Mouse (Mus musculus) left cerebral cortex, adult 8-10 months (tissue): ENCODE results near the gene Klhdc4. TPM values are rescaled to one million over a fixed set of nuclear protein-coding genes. Genes with fewer than 3 reads are reported as not detected.

Experiments used
- DNase-seq, 2 experiments: peaks; one replicate each; pipeline ENCODE4 v3.0.0; 2022; ENCODE audit warnings: low spot score in 2 of 2
- total RNA-seq, 4 experiments: library from RNA; stranded (reverse); gene quantifications; 2 replicates each; pipeline ENCODE4 v1.2.4; 2022

Klhdc4 gene
- total RNA-seq, 4 experiments from 2014 or later, result 28.9 to 35.0 (median 32.2) TPM

DNA sequence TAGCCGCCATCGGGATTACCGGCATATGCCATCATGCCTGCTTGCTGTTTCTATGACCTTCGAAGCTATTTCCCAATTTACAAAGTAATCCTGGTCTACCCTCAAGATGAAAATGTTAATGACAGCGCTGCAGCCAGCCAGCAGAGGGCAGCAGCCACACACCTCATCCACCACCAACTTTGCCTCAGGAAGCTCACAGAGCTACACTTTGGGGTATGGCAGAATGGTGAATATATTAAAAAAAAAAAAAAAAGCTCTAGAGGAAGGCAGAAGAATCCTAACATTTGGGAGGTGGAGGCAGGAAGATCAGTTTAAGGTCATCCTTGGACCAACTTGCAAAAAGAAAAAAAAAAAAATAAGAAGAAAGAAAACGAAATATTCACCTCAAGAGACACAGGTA, 20.6 kb upstream of the Klhdc4 start:
- DNase-seq, result peak; percentile 42 to 59

DNA sequence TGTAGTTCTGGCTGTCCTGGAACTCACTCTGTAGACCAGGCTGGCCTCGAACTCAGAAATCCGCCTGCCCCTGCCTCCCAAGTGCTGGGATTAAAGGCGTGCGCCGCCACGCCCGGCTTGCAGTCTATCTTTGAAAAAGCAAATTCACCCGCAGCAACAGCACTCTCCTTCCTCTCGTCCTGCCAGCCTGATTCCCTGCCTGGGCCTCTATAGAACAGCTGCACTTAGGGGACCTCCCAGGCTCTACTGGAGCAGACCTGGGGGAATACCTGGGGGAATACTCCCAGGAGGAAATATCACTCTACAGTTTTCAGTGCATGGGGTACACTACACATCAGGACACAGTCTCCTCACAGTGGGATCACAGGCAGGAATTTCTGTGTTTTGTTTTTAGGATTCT, 19.9 kb upstream of the Klhdc4 start:
- DNase-seq, result no peak

DNA sequence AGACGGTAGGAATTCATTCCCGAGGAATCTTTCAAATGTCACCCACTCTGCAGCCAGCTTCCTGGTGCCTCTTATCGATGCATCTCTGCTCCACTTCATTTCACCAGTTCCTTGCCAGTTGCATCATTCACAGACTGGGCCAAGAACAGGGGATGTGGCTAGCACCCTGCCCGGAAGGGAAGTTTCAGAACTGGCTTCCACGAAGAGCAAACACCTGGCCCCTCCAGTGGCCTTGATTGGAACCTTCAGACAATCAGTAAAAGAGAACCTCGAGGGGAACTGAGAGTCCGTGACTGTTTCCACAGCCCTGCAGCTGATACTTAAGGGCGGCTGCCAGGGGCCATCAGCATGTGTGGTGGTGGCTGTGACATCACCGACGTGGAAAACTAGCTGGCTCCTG, 19.1 kb upstream of the Klhdc4 start:
- no peak for DNase-seq

DNA sequence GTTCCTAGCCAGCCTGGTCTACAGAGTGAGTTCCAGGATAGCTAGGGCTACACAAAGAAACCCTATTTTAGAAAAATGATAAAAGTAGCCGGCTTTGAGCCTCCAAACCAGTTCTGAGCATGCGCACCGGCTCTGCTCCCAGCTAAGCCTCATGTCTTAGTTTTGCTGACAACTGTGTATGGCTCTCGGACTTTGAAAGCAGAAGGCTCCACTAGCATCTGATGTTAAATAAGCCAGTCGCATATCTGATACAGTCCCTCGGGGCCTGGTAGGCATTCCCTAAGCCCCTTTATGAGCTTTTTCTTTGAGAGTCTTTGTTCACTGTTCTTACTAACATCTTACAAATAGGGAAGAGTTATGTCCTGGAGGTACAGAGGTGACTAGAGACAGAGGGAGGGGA, 18.6 kb upstream of the Klhdc4 start:
- no peak for DNase-seq

DNA sequence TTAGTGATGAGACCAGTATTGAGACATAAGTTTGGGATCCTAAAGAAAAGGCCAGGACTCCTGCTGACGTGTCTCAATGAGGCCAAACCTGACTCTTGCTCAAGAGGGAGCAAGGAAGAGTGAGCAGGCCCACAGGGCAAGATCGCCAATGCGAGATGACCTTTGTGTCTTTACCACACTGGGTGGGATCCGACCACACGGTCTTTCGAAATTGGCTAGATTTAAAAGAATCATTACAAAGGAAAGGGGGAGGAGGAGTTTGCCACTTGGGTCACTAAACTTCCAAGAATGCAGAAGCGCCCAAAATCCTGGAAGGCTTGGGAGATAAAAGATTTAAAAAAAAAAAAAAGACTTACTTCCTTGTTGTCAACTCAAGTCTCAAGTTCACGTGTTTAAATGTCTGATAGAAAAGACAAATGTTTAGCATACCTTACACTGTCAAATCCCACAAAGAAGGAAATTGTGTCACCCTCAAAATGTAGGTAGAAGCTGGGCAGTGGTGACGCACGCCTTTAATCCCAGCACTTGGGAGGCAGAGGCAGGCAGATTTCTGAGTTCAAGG, 18.0 kb upstream of the Klhdc4 start:
- DNase-seq, result no peak

DNA sequence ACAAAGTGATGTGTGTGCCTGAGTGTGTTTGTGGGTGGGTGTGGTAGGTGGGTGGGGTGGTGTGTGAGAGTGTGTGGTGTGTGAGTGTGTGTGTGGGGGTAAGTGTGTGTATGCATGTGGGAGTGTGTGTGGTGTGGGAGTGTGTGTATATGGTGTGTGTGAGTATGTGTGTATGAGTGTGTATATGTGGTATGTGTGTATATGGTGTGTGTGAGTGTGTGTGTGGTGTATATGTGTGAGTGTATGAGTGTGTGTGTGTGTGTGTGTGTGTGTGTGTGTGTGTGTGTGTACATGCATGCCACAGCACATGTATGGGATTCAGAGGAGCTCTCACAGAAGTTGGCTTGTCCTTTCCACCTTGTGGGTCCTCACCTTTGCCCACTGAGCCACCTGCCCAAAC, 17.4 kb upstream of the Klhdc4 start:
- no peak for DNase-seq

DNA sequence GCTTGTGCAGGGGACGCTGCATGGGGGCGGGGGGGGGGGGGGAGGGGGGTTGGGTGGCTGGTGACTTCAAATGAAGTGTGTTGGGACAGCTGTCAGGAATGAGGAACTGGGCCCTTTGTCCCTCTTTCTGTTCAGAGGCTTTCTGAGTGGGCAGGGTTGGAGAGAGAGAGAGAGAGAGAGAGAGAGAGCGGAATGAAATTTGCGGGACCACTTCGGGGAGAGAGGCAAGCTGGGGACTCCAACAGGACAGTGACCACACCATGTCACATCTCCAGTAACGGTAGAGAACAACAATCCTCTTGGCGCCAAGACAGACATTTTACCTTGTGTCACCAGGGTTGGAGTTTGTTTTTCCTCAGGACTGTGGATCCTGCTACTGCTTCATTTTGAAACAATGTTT, 15.4 kb upstream of the Klhdc4 start:
- DNase-seq, result no peak

DNA sequence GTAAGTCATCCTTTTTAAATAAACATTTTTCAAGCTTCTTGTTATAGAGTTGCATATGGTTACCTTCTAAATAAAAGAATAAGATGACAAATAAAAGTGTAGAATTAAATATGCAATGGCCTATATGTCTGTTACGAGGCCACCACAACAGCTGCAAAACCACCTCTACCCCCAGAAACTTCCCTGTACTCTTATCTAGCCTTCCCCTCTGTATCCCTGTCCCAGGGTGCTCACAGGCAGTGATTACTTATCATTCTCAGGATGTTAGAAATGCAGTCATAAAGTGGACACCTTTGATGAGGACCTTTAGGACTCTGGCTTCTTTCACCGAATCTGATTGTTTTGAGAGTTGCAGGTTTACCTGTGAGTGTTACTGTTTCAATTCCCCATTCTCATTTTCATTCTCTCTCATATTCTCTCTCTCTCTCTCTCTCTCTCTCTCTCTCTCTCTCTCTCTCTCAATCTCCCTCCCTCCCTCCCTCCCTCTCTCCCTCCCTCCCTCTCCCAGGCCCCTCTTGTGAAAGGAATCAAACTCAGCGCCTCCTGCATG, 13.9 kb upstream of the Klhdc4 start:
- DNase-seq, result no peak

DNA sequence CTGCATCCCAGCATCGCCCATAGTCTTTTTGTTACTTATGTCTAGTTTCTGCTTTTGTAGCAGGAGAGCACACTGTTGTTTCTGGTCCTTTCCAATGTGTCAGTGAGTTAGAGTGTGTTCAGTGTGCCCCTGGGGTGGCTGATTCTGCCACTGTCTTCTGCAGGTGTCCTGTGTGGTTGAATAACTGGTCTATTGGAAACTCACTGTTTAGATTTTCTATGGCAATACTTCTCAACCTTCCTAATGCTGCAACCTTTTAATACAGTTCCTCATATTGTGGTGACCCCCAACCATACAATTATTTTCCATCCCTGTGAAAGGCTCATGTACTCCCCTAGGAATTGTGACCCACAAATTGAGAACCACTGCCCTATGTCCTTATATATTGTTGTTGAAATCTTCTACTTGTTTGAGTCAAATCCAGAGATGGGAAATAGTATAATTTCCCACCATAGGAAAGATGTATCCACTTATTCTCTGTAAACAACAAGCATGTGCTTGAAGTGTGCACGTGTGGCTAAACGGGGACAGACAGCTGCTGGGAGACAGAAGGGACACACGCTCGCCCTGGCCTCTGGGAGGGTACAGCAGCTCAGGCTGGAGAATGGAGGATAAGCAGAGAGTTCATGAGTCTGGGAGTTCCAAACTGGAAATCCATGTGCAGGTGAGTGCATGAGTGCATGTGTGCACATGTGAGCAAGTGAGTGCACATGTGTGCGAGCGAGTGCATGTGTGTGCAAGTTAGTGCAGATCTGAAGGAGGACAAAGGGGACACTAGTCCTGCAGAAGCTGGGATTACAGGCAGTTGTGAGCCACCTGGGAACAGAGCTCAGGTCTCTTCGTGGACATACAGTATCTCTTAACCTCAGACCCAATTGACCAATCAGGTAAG, 12.9 kb upstream of the Klhdc4 start:
- no peak for DNase-seq

DNA sequence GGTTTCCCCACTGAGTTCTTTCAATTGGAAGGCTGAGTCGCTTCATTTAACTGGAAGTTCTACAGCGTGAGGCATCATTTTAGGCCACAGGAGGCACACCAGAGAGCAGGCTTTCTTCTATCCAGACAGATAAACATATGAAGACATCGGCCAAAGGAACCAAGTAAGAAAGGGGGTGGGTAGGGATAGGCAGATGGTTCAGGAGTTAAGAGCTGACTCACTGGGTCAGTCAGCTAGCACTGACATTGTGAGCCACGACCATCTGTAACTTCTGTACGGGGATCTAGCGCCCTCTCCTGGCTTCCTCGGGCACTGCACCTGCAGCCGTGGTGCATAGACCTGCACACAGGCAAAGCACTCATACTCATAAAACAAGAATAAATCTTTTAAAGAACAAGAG, 11.9 kb upstream of the Klhdc4 start:
- peak in 1 of 2 experiments; percentile 79 for DNase-seq

DNA sequence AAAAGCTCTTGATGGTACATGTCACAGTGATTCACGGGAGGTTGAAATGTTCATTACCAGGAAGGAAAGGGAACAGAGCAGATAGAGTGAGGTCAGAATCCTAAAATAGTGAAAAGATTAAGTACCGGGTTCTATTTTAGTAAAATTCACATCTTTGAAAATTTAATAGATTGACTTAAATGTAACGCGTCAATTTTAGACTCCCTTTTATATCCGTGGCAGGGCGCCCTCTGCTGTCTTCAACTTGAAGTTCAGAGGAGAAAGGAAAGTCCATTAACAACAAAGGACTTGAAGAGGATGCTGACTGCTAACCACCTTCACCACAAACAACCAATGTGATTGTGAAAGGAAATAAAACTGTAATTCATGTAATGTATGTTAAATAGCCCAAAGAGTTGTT, 3.1 kb upstream of the Klhdc4 start:
- peak in 1 of 2 experiments; percentile 57 for DNase-seq

DNA sequence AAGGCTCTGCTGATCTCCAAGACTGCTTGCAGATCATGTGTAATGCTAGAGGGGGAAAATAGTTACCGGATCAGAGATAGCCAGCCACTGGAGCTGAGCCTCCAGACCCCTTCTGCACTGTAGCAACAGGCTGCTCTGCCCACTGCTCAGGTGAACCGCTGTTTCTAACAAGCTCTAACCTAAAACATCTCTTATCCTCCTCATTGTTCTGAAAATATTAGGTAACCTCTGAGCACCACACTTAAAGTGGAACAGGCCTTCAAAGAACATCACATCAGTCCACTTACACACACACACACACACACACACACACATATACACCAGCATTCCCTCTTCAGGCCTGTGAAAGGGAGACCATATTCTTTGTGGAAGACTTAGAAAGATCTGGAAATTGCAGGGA, 2.7 kb upstream of the Klhdc4 start:
- DNase-seq, result no peak

DNA sequence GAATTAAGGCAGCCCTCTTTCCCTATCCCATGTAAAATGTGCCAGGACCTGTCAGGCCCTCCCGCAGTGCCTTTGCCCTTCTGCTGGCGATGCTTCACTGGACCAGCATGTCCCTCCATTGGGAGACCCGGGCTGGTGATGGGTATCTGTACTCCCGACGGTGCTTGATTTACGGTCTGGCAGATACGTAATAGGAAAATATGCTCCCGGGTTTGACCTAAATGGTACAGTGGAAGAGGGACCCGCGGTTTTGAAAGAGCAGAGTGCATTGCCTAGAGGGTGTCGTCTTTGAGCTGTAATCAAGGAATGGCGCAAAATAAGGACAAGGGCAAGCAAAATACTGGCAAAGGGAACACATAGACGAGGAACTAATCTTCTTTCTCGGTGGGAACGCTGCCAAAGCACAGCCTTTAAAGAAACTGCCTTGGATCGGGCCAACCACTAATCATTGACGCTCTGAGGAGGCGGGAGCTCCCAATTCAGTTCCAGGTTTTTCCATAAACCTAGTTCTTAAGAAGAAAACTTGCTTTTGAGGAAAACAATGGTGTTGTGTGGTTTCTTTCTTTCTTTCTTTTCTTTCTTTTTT, 501 bp upstream of the Klhdc4 start:
- peak in 1 of 2 experiments; percentile 62 for DNase-seq

DNA sequence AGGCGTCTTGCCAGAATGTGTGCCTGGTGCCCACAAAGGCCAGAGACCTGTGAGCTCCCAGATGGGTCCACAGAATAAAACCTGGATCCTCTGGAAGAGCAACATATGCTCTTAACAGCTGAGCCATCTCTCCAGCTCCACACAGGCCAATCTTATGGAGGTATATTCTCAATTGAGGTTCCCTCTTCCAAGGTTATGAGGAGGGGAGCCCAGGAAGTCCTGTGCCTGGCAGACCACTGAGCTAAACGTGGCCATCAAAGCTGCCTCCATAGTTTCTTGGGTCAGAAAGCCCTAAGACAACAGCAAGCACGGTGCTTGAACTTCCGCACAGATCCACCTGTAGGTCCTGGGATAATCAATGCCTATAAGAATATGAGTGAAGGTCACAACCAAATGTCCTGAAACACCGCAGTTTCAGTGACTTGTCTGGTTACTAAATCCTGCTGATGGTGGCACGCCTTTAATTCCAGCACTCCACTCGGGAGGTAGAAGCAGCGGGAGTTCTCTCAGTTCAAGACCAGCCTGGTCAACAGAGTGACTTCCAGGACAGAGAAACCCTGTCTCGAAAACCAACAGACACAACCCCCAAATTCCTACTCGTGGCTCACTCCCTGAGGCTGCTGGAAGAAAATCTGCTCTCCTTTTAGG, 869 bp downstream of the Klhdc4 start:
- no peak for DNase-seq

DNA sequence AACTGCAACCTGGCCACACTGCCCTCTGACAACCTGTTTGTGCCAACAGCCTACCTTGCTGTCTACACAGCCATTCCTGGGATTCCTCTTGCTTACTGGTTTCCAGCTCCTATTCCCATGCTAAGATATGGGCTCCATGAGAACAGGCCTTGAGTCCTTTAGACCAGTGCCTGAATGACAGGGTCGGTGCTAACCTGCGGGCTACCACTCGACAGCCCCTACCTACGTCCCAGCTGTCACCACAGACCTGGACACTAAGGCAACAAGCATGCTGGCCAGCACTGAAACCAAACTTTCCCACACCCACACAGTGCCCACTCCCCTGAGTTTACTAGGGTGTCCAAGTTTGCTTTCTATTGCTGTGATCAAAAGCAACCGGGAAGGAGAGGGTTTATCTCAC, 1.6 kb downstream of the Klhdc4 start:
- DNase-seq, result no peak

DNA sequence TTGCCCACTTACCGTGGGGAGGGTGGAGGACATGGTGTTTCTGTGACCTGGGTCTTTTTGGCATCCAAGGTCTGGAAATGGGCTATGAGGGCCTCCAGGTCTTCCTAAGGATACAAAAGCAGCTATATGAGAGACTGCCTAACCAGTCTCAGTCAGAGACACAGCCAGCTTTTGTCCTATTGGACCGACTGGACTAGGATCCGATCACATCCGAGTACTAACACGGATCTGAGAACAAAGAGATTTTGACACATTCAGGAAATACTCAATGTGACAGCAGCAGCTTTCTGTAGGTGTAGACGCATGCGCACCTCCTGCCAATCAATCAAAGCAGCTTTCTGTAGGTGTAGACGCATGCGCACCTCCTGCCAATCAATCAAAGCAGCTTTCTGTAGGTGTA, 7.6 kb downstream of the Klhdc4 start:
- DNase-seq, result no peak

DNA sequence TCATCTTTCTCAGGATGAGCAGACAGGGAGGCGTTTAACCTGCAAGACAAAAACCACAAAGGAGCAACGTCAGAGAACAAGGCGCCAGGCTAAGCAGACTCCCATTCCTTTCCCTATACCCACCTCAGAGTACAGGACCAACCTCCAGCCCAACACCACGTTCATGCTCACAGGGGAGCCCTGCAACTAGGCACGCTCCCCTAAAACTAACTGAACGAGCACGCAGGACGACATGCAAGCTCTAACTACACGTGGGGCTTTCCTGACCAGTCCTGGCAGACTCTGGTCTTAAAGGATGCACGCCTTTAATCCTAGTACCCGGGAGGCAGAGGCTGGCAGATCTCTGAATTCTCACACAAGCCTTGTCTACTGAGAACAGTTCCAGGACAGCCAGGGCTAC, 8.0 kb downstream of the Klhdc4 start:
- DNase-seq, result no peak

DNA sequence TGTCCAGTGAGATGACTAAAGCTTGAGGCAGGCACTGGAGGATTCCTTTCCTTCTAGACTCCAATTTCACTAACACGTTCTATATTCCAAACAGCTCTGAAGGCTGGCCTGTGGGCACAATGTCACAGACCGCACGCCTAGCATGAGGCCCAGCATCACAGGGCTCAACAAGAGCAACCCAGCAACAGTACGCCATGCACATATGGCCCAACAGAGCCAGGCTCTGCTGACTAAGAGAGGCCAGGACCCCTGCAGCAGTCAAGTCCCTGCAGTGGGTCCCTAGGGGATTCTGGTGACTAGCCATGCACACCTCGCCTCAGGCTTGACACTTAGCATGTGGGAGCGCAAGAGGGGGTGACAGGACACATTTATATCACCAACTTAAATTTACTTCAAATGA, 8.5 kb downstream of the Klhdc4 start:
- no peak for DNase-seq

DNA sequence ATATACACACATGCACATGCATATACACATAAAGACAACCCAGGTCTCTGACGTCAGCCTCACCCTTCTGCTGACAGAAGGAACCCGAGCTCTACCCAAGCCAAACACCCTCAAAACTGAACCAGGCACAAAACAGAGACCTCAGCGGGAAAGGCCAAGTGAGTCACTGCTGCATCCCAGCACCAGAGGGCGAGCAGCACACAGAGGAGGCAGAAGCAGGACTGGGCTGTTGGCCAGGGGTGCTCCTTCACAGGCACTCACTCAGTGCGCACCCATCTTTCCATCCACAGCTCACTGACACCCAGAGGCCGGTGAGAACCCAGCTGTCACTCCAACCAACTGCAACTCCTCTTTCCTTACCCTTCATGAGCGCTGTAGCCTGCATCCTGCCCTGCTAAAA, 11.1 kb downstream of the Klhdc4 start:
- no peak for DNase-seq

DNA sequence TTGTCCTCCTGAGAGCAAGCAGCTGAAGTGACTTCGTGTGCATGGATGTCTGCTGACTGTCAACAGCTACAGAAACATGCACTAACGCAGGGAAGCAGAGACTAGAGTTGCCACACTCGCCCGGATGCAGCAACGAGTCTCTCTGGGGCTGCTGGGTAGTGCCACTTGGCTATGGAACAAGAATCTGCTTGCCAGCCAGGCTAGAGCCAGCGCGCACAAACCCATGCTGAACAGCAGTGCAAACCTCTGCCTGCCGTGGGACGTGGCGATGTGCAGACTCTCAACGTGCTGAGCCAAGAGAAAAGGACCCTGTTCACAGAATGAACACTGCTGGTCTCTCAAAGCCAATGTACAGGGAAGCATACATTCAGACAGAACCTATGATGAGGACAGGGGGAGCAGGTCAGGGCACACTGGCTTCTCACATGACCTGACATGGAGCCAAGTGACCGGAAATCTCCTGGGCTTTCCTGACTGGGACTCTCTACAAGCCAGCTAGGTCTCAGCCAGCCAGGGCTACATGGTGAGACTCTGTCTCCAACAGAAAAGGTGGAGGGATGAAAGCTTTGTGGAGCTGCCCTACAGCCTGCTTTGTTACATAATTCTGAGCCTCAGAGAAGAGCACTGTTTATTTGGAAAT, 17.3 kb downstream of the Klhdc4 start:
- no peak for DNase-seq

DNA sequence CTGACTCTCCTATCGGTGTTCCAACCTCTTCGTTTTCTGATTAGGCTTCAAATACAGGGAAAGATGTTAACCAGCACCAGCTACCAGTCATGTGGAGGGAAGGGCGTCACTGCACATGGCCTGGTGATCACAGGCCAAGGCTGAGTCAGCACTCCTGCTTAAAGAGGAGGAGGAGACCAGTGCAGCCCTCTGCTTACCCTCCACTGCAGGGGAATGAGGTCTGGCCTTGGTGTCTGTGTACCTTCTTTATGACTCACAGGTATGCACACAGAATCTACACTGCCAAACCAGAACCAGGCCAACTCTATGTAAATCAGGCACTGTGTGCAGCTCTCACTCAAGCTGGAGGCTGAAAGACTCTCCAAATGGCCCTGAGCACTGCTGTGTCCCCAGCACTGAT, 17.9 kb downstream of the Klhdc4 start:
- DNase-seq, result no peak
